Mouse (Mus musculus): Measurements from ENCODE around the gene Lrrc10b.
A peak's percentile ranks its signal among the peaks of the same experiment; 100 is the strongest.

Lrrc10b gene

GRCm38 (mm10) chr19:10456752-10457483, at the start of gene Lrrc10b:
Lrrc10b (minus strand) TSS chr19:10457473.
- DNase-seq = peak; percentile 69

- peak; percentile 45 for DNase-seq
Measured at GRCm38 (mm10) chr19:10502571-10502970, 45.3 kb upstream of the Lrrc10b start.

GRCm38 (mm10) chr19:10500581-10500980, 43.3 kb upstream of the Lrrc10b start:
- no peak for DNase-seq

- DNase-seq = peak; percentile 45
Measured at GRCm38 (mm10) chr19:10497512-10498160, 40.4 kb upstream of the Lrrc10b start.

GRCm38 (mm10) chr19:10496976-10497375, 39.7 kb upstream of the Lrrc10b start:
- DNase-seq = no peak

- DNase-seq = no peak
Measured at GRCm38 (mm10) chr19:10495670-10496069, 38.4 kb upstream of the Lrrc10b start.

- DNase-seq = peak; percentile 69
Measured at GRCm38 (mm10) chr19:10486264-10486738, 29.0 kb upstream of the Lrrc10b start.

- no peak for DNase-seq
Measured at GRCm38 (mm10) chr19:10482703-10483102, 25.4 kb upstream of the Lrrc10b start, which contains the start of gene Ppp1r32. Ppp1r32 (minus strand) TSS chr19:10482928.

GRCm38 (mm10) chr19:10479541-10479940, 22.3 kb upstream of the Lrrc10b start:
- no peak for DNase-seq

- DNase-seq = no peak
Measured at GRCm38 (mm10) chr19:10473779-10474178, 16.5 kb upstream of the Lrrc10b start.

- peak; percentile 56 for DNase-seq
Measured at GRCm38 (mm10) chr19:10472958-10473357, 15.7 kb upstream of the Lrrc10b start.

GRCm38 (mm10) chr19:10469171-10469658, 11.9 kb upstream of the Lrrc10b start:
- DNase-seq = peak; percentile 57

GRCm38 (mm10) chr19:10464427-10464826, 7.2 kb upstream of the Lrrc10b start:
- DNase-seq = no peak

- DNase-seq = no peak
Measured at GRCm38 (mm10) chr19:10461584-10461983, 4.3 kb upstream of the Lrrc10b start.

- DNase-seq = peak; percentile 68
Measured at GRCm38 (mm10) chr19:10459907-10460306, 2.6 kb upstream of the Lrrc10b start.

GRCm38 (mm10) chr19:10458096-10458495, 823 bp upstream of the Lrrc10b start:
- DNase-seq = peak; percentile 60

GRCm38 (mm10) chr19:10457484-10457800, 169 bp upstream of the Lrrc10b start:
- DNase-seq = no peak

GRCm38 (mm10) chr19:10455437-10455806, 1.9 kb downstream of the Lrrc10b start:
- DNase-seq = no peak

GRCm38 (mm10) chr19:10454718-10455436, 2.4 kb downstream of the Lrrc10b start:
- DNase-seq = no peak

GRCm38 (mm10) chr19:10449708-10450107, 7.6 kb downstream of the Lrrc10b start:
- peak; percentile 75 for DNase-seq

GRCm38 (mm10) chr19:10449190-10449589, 8.1 kb downstream of the Lrrc10b start:
- DNase-seq = no peak

- DNase-seq = no peak
Measured at GRCm38 (mm10) chr19:10448275-10448674, 9.0 kb downstream of the Lrrc10b start.

- DNase-seq = no peak
Measured at GRCm38 (mm10) chr19:10444685-10445369, 12.4 kb downstream of the Lrrc10b start.
